Mouse (Mus musculus) heart, adult 2 months (tissue): ENCODE data around the gene Sirt1. TPM values are rescaled to one million over a fixed set of nuclear protein-coding genes. Genes with fewer than 3 reads are reported as not detected.
A peak's percentile ranks its signal among the peaks of the same experiment; 100 is the strongest.

ENCODE experiments used
- DNase-seq, 2 experiments: peaks; one replicate each; pipeline ENCODE4 v3.0.0; 2021
- H3K27ac ChIP-seq: fragments of 200-600 bp; 2 replicates; pipeline ENCODE4 v1.8.1; 2022
- H3K27me3 ChIP-seq: fragments of 200-500 bp; 2 replicates; pipeline ENCODE4 v1.6.1; 2012; ENCODE audit warnings: mild to moderate bottlenecking, low read length, inconsistent platforms, mixed read lengths; ENCODE audit not compliant: control insufficient read depth, insufficient read depth
- H3K36me3 ChIP-seq: fragments of 200-500 bp; 2 replicates; pipeline ENCODE4 v1.6.1; 2012; ENCODE audit warnings: low read length, inconsistent platforms; ENCODE audit not compliant: control insufficient read depth, insufficient read depth
- H3K4me1 ChIP-seq: fragments of 200-500 bp; 2 replicates; pipeline ENCODE4 v1.6.1; 2011; ENCODE audit warnings: low read length; ENCODE audit not compliant: control insufficient read depth, insufficient read depth
- H3K4me3 ChIP-seq: fragments of 200-600 bp; 2 replicates; pipeline ENCODE4 v1.8.1; 2022
- H3K79me2 ChIP-seq: fragments of 200-500 bp; replicated peaks from 2 replicates; pipeline ENCODE4 v1.6.1; 2012; ENCODE audit warnings: mild to moderate bottlenecking, inconsistent platforms, low read length, moderate library complexity, mixed read lengths; ENCODE audit not compliant: control insufficient read depth, insufficient read depth
- H3K9ac ChIP-seq: fragments of 200-500 bp; 2 replicates; pipeline ENCODE4 v1.6.1; 2012; ENCODE audit warnings: low read depth, mild to moderate bottlenecking, control low read depth, inconsistent platforms, low read length, mixed read lengths
- CTCF ChIP-seq: fragments of 200-600 bp; IDR thresholded peaks from 2 replicates; pipeline ENCODE4 v1.8.1; 2022; ENCODE audit warnings: antibody characterized with exemption, mild to moderate bottlenecking, moderate library complexity
- EP300 ChIP-seq: fragments of 200-500 bp; IDR thresholded peaks from 2 replicates; pipeline ENCODE4 v1.6.1; 2011; ENCODE audit warnings: low read depth, low read length, control low read depth; ENCODE audit not compliant: insufficient read depth
- POLR2A ChIP-seq: fragments of 200-500 bp; IDR thresholded peaks from 2 replicates; pipeline ENCODE4 v1.6.1; 2011; ENCODE audit warnings: mild to moderate bottlenecking, low read depth, low read length, control low read depth; ENCODE audit not compliant: insufficient read depth
- WGBS: fragments of 180-500 bp; shearing (Covaris S2); methylation state at CpG from one replicate; pipeline ENCODE4 v1.1.7; 2018; 5-methylcytosine and 5-hydroxymethylcytosine counted together
- intact Hi-C: fragments of 180-260 bp; cut with DNase I; formaldehyde crosslinking; loops from one replicate; pipeline ENCODE4 v1.15.1; 2025
- long read RNA-seq: library from polyadenylated mRNA; stranded (forward); transcript quantifications from one replicate; pipeline ENCODE4 v2.0.0, GENCODE M21; 2021
- polyA plus RNA-seq: library from polyadenylated mRNA; depleted of rRNA; stranded (reverse); fragments of >200 nt; gene quantifications from 2 replicates; pipeline ENCODE4 v1.2.3, GENCODE M21; 2012; rRNA removed
- total RNA-seq, 2 experiments: library from RNA; stranded (reverse); gene quantifications; 2 replicates each; pipeline ENCODE4 v1.2.3; 2021

Sirt1 gene
- total RNA-seq: 10 to 100 TPM; 10.4 to 11.5 TPM
- polyA plus RNA-seq: 2.5 and 5.8 TPM in 2 replicates
- long read RNA-seq, partial matches to known transcripts: 0 of 5 reads
- long read RNA-seq, other reads (novel, unspliced or antisense): 1 of 5 reads

- intact Hi-C loops: loop anchor here (2.0 to 10.0 kb wide), 3 partner anchors 47 to 357 kb away; partner anchors contain the start of genes Herc4, Hnrnph3 and Pbld2
- H3K4me3 ChIP-seq: peak within 1 kb of the TSS; percentile 68
- WGBS: 9% methylated on average over 24 of the region's 24 CpGs
Measured at GRCm38 (mm10) chr10:63381498-63382280, at the start of gene Sirt1. Sirt1 (minus strand) TSS chr10:63381704.

DNA sequence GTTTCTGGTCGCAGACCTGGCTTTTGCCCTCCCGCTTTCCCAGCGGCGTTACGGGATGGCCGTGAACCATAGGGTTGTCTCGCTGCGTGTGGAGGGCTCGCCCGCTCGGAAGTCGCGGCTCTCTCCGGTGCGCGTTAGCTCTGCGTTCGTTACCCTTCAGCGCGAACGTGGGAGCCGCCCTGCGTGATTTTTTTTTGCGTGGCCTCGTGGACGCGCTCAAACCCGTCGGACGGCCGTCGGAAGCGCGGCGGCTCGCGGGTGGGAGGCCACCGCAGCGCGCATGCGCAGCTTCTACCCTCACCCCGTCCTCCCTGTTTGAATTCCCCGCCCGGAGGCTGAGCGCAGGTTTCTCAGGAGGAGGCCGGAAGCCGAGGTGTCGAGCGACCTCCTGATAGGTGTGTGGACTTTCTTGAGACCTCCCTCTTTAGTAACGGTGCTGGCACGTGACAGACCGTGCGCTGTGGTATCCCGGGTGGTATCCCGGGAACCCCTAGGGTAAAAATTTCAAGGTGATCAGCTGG is 48.3 kb upstream of the Sirt1 start, which contains the start of gene Ctnna3:
Ctnna3 (plus strand) TSS at position 314 of the 521 bp plus-strand sequence.
- Histone ChIP-seq H3K4me1 (no peaks in the 10 kb centered on the region; the same call in 1 of the 2 replicates), H3K27me3 (no peaks in the 10 kb centered on the region), H3K9ac (peak within 1 kb of the TSS; percentile 83), H3K4me3 (peak within 1 kb of the TSS; percentile 87), H3K27ac (peak within 1 kb of the TSS; percentile 77), H3K36me3 (no peaks in the 10 kb centered on the region), H3K79me2 (no peaks in the 10 kb centered on the region)
- WGBS: under 1% methylated on average over 55 of the region's 55 CpGs
- TF ChIP-seq EP300 (0 out of 2 replicates have a peak, but pooled peaks have one; percentile 19), CTCF (no peak)
- intact Hi-C loops: loop anchor here (1.0 to 2.0 kb wide), 3 partner anchors 27 to 91 kb away; partner anchors contain the start of gene Dnajc12
- peak; percentile 84 to 92 for DNase-seq

More at GRCm38 (mm10) chr10:63381498-63382280, at the start of gene Sirt1:
- Histone ChIP-seq H3K36me3 (no peaks in the 10 kb centered on the region), H3K4me1 (peaks cover 4% of the 10 kb centered on the region; the same call in 1 of the 2 replicates), H3K27ac (peak within 1 kb of the TSS; percentile 72), H3K79me2 (no peaks in the 10 kb centered on the region), H3K27me3 (no peaks in the 10 kb centered on the region), H3K9ac (peak within 1 kb of the TSS; percentile 62)
- DNase-seq: peak; percentile 6 to 28
- TF ChIP-seq CTCF (no peak), EP300 (no peak), POLR2A (no peak)

GRCm38 (mm10) chr10:63429380-63429779 is 47.9 kb upstream of the Sirt1 start:
- peak overlapping the region; percentile 83 for H3K9ac ChIP-seq
- TF ChIP-seq EP300 (peak; percentile 96), CTCF (no peak)
- H3K79me2 ChIP-seq: no peaks in the 10 kb centered on the region
- H3K36me3 ChIP-seq: no peaks in the 10 kb centered on the region
- intact Hi-C loops: loop anchor here (1.0 to 2.0 kb wide), 3 partner anchors 27 to 90 kb away; partner anchors contain the start of gene Dnajc12
- peak; percentile 98 to 100 for DNase-seq
- WGBS: under 1% methylated on average over 34 of the region's 34 CpGs
- no peaks in the 10 kb centered on the region for H3K27me3 ChIP-seq
- peak overlapping the region; percentile 77 for H3K27ac ChIP-seq
- H3K4me3 ChIP-seq: peak overlapping the region; percentile 87
- no peaks in the 10 kb centered on the region; the same call in 1 of the 2 replicates for H3K4me1 ChIP-seq

DNA sequence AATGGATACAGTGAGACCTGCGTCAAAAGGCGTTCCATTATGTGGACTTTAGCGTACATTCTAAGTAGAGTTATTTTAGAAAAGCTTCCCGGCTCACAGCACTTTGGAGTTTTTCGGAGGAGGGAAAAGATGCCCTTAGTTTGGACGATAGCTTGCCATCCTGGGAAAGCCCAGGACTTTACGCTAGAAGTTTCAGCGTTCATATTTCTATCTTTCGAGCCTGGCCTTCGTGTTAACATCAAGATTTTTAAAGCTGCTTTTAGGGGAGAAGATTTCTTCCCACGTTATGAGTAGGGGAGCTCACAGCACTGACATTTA is 47.5 kb upstream of the Sirt1 start:
- H3K4me3 ChIP-seq: peak overlapping the region; percentile 87
- WGBS: 1% methylated on average over 11 of the region's 11 CpGs
- H3K27me3 ChIP-seq: no peaks in the 10 kb centered on the region
- TF ChIP-seq EP300 (no peak), POLR2A (no peak), CTCF (no peak)
- H3K9ac ChIP-seq: peak overlapping the region; percentile 1; the same call in 1 of the 2 replicates
- H3K36me3 ChIP-seq: no peaks in the 10 kb centered on the region
- H3K79me2 ChIP-seq: no peaks in the 10 kb centered on the region
- intact Hi-C loops: loop anchor here (1.0 to 2.0 kb wide), 3 partner anchors 28 to 90 kb away; partner anchors contain the start of gene Dnajc12
- H3K27ac ChIP-seq: peak overlapping the region; percentile 48
- DNase-seq: no peak
- no peaks in the 10 kb centered on the region; the same call in 1 of the 2 replicates for H3K4me1 ChIP-seq

- Histone ChIP-seq H3K27ac (peak overlapping the region; percentile 48), H3K9ac (peak overlapping the region; percentile 1; the same call in 1 of the 2 replicates), H3K4me1 (no peaks in the 10 kb centered on the region; the same call in 1 of the 2 replicates), H3K36me3 (no peaks in the 10 kb centered on the region), H3K79me2 (no peaks in the 10 kb centered on the region), H3K4me3 (peak overlapping the region; percentile 87), H3K27me3 (no peaks in the 10 kb centered on the region)
- no peak for TF ChIP-seq POLR2A
- DNase-seq: peak; percentile 43 to 47
- WGBS: 15% methylated on average over 19 of the region's 19 CpGs
- intact Hi-C loops: loop anchor here (1.0 to 2.0 kb wide), 3 partner anchors 28 to 89 kb away; partner anchors contain the start of gene Dnajc12
Measured at GRCm38 (mm10) chr10:63428243-63429022, 46.9 kb upstream of the Sirt1 start.
